Mouse (Mus musculus): ENCODE results near the gene Fgfr2. TPM values are rescaled to one million over a fixed set of nuclear protein-coding genes. Genes with fewer than 3 reads are reported as not detected.

The Fgfr2 gene
- total RNA-seq, 2 experiments from 2014 or later: 27.3 to 32.7 TPM

- DNase-seq (ENCODE audit: low spot score in 2 of 2): no peak
- intact Hi-C loops (cut with DNase I): no loop called here
Measured at GRCm38 (mm10) chr7:131648276-131648675, 1474.9 kb downstream of the Fgfr2 start.

- no peak for DNase-seq (ENCODE audit: low spot score in 2 of 2)
- intact Hi-C loops (cut with DNase I): no loop called here
Measured at GRCm38 (mm10) chr7:131647583-131647982, 1475.6 kb downstream of the Fgfr2 start.

DNA sequence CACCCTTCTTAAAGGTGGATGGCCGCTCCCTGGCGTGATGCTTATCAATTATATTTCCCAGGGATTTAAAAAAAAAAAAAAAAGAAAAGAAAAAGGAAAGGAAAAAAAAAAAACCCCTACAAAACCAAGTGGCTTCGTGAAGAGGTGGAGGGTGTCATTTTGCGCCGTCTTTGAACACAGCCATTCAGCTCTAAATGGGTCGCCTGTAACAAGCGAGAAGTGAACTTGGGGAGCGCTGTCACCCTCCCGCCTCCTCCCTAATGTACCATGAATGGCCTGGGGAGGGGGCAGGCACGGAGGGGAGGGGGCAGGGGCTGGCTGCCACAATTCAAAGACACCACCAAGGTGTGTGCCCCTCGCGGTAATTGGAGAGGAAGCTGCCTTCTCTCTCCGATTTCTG is 1478.6 kb downstream of the Fgfr2 start:
- DNase-seq (ENCODE audit: low spot score in 2 of 2): no peak
- intact Hi-C loops (cut with DNase I): no loop called here

GRCm38 (mm10) chr7:131644051-131644450 is 1479.1 kb downstream of the Fgfr2 start:
- intact Hi-C loops (cut with DNase I): no loop called here

GRCm38 (mm10) chr7:131643341-131643840 is 1479.8 kb downstream of the Fgfr2 start:
- intact Hi-C loops (cut with DNase I): no loop called here
- DNase-seq (ENCODE audit: low spot score in 2 of 2): no peak

More at GRCm38 (mm10) chr7:131644051-131644450, 1479.1 kb downstream of the Fgfr2 start:
- no peak for DNase-seq (ENCODE audit: low spot score in 2 of 2)

DNA sequence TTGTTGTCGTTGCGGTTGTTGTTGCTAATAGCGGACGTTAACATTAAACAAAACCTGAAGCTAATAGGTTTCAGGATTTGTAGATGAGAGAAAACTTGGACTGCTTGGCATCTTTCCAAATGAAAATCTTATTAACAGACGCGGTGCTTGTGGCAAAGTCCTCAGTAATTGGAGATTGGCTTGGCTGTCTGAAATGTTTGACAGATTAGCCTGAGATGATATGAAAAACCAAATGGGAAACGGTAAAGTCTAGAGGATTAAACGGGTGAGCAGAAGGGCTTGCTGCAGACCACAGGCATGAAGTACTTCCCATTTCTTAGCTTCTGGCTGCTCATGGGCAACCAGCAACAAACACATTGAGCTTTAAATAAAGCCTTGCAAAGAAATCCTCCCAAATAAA is 1493.6 kb downstream of the Fgfr2 start:
- intact Hi-C loops (cut with DNase I): no loop called here
- DNase-seq (ENCODE audit: low spot score in 2 of 2): no peak

DNA sequence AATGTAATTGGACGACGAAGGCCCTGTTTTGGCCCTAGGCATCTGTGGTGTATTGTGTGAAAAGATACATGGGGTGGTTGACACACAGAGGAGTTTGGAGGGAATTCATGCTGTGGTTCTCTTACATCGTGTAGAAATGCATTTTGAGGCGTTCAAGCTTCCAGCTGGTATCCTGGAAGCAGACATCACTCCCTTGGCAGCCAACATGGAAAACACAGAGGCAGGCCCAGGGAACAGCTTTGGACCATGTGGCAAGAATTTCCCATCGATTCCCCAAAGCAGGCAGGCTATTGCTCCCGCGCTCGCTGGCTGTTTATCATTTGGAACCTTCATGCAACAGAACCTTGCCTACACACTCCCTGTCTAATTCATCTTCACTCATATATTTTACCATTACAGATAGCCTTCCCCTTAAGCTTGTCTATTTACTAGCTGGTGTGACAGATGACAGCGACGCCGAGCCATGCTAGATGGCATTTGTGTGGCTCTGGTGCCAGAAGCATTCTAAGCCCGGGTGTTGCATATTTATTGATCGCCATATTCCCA is 1494.2 kb downstream of the Fgfr2 start:
- intact Hi-C loops (cut with DNase I): no loop called here
- peak; percentile 35 to 41 for DNase-seq (ENCODE audit: low spot score in 2 of 2)

DNA sequence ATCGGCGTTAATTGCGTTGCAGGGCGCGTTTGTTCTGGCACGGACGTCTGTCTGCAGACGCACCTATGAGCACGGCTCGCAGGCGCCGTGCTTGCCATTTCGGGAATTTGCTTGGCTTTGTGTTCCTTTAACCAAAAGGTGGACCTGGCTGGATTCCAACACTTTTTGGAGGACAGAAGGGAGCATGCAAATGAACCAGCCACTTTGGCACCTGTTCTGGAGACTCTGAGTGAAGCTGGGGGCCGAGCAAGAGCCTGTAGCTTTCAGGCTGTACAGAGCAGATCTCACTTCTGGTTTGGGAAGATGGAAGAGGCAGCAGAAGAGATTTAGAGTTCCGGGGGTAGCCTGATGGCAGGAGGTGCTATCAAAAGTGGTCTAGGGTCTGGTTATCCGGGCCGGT is 1494.8 kb downstream of the Fgfr2 start:
- intact Hi-C loops (cut with DNase I): no loop called here
- DNase-seq (ENCODE audit: low spot score in 2 of 2): no peak

DNA sequence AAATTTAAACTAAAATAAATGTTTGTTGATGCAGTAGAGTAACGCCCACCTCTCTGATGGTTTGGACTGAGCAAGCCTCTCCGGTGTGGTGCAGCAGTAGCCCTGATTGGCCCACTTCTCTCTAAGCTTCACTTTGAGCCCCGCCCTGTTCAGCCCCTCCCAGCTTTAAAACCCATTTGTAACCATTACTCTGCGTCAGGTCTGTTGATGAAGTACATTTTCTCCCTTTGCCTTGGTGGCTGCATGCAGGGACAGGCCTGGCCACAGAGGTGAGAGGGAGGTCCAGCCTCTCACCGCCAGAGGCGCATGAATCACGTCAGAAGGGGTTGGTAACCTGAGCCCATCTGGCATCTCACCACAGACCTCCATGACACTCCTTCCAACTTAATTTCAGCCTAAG is 1513.5 kb downstream of the Fgfr2 start:
- intact Hi-C loops (cut with DNase I): no loop called here
- DNase-seq (ENCODE audit: low spot score in 2 of 2): no peak

DNA sequence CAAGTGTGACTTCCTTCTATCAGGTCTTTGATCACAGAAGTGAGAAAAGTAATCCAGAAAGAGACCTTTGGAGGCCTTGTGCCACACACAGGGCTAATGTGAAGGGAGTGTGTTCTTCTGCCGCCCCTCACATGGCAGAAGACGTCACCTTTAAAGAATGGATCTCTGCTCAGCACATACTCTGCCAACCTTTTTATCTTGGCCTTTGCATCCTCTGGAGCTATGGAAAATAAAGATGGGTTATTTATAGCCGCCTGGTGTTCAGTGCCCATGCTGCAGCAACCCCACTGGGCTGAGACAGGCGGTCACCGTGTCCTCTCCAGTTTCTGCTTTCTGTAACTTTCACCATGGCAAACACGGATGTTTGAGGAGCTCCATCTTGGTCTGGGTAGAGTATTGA is 1515.1 kb downstream of the Fgfr2 start:
- intact Hi-C loops (cut with DNase I): no loop called here
- no peak for DNase-seq (ENCODE audit: low spot score in 2 of 2)

GRCm38 (mm10) chr7:131605481-131605880 is 1517.7 kb downstream of the Fgfr2 start:
- no peak for DNase-seq (ENCODE audit: low spot score in 2 of 2)
- intact Hi-C loops (cut with DNase I): no loop called here

DNA sequence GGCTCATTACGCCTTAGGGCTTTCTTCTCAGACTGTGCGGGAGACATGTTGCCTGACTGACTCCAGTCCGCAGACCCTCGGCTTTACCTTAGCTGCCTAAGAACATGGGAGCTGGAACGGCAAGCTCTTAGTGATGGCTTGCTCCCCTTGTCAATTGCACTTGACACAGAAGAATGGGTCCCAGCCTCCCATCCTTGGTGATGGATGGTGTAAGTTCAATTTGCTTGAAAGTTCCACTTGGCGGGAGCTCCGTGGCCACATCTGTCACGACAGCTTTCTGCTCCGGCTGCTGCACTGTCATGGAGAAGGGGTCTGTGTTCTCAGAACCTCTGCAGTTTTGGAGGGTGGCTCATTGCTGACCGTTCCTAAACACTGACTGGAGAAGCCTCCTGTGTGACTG is 1518.2 kb downstream of the Fgfr2 start:
- intact Hi-C loops (cut with DNase I): no loop called here
- DNase-seq (ENCODE audit: low spot score in 2 of 2): no peak

DNA sequence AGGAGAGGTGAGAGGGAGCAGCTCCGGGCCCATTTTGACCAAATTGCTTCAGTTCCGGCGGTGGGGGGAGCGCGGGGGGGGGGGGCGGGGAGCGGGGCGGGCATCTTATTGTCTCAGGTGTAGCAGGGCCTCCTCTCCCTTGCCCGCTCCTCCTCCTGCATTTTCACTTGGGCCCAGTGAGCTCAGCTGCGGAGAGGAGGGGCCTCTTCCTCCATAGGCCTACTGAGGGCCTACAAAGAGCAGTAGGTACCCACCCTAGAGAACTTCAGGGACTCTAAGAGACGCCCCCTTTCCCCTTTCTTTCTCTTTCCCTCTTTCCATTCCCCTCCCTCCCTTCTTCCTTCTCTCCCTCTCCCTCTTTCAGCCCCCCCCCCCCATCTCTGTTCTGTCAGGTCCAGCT is 1520.0 kb downstream of the Fgfr2 start:
- intact Hi-C loops (cut with DNase I): no loop called here
- DNase-seq (ENCODE audit: low spot score in 2 of 2): no peak

GRCm38 (mm10) chr7:131602106-131602505 is 1521.0 kb downstream of the Fgfr2 start:
- no peak for DNase-seq (ENCODE audit: low spot score in 2 of 2)
- intact Hi-C loops (cut with DNase I): no loop called here

DNA sequence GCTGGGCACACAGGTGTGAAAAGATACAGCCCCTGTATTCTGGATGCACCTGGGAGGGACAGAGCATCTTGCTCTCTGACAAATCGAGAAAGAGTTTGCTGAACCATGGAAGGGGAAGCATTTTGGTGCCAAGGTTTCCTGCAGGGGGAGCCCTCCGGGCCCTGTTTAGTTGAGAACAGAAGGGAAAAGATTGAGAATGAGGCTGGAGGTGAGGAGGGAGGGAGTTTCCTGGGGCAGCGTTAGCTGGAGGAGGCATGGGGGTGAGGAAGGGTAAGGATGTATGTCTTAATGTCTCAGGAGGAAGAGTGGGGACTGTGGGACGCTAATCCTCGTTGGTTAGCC is 1524.7 kb downstream of the Fgfr2 start:
- intact Hi-C loops (cut with DNase I): no loop called here
- DNase-seq (ENCODE audit: low spot score in 2 of 2): peak; percentile 45 to 49

- intact Hi-C loops (cut with DNase I): no loop called here
- peak in 1 of 2 experiments; percentile 12 for DNase-seq (ENCODE audit: low spot score in 2 of 2)
Measured at GRCm38 (mm10) chr7:131597779-131598482, 1525.2 kb downstream of the Fgfr2 start.

GRCm38 (mm10) chr7:131585551-131585950 is 1537.6 kb downstream of the Fgfr2 start:
- DNase-seq (ENCODE audit: low spot score in 2 of 2): no peak
- intact Hi-C loops (cut with DNase I): no loop called here

DNA sequence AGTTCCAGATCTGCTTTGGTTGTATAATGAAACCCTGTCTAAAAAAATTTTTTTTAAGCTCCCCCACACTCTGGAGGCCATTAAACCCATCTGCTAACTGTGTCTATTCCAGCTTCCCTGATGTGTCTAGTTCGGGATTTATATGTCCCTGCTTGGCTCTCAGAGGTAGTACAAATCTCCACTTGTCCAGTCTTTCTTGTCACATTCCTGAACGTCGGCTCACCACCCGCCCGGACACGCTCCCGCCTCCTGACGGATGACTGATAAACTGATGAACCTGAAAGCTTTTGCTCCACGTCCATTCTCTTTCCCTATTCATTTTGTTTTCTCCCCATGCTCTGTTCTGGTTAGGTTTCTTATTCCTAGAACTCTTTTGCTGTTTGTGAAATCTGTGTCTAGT is 1541.0 kb downstream of the Fgfr2 start:
- DNase-seq (ENCODE audit: low spot score in 2 of 2): no peak
- intact Hi-C loops (cut with DNase I): no loop called here

GRCm38 (mm10) chr7:131575246-131575645 is 1547.9 kb downstream of the Fgfr2 start:
- DNase-seq (ENCODE audit: low spot score in 2 of 2): no peak

DNA sequence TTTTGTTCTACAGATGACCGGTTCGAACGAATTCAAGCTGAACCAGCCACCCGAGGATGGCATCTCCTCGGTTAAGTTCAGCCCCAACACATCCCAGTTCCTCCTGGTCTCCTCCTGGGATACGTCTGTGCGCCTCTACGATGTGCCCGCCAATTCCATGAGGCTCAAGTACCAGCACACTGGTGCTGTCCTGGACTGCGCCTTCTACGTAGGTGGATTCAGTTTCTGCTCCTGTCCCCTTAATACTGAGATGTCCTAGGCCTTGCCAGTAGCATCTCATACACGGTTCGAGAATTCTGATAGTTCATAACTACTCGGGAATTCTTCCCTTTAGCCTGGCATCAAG is 1562.5 kb downstream of the Fgfr2 start:
- DNase-seq (ENCODE audit: low spot score in 2 of 2): no peak
- intact Hi-C loops (cut with DNase I): loop anchor here (10.0 kb wide), 1 partner anchor 126 kb away; no protein-coding TSS in a partner anchor

More at GRCm38 (mm10) chr7:131575246-131575645, 1547.9 kb downstream of the Fgfr2 start:
- intact Hi-C loops (cut with DNase I): loop anchor here (10.0 kb wide), 1 partner anchor 170 kb away; no protein-coding TSS in a partner anchor
